Mouse (Mus musculus) T-helper 2 cell (primary cell): ENCODE data around the gene Clcnka.

Experiments used
- in situ Hi-C: fragments of 300-600 bp; cut with MboI, MseI; formaldehyde crosslinking; loops from one replicate; pipeline ENCODE4 v1.15.1; 2025; ENCODE audit warnings: high pct_unique_total_duplicates

Gene Clcnka

DNA sequence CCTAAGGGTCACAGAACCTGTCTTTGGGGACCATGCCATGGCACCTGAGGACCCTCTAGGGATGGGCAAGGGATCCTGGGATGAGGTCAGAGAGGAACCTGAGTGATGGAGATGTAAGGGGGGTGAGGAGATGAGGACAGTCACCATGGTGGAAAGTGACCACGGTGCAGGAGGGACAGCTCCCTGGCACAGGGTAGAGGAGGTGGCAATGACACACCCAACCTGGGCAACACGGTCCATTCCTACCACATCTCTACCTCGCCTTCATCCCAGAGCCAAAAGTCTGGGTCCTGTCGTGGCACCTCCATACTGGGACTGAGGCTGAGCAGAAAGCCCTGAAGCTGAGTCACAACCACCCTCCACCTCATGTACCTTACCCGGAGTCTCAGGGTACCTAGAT lies 24.3 kb upstream of the Clcnka start:
- in situ Hi-C loops, result loop anchor here (10.0 kb wide), 1 partner anchor 718 kb away; the partner anchor contains the start of gene Rcc2

DNA sequence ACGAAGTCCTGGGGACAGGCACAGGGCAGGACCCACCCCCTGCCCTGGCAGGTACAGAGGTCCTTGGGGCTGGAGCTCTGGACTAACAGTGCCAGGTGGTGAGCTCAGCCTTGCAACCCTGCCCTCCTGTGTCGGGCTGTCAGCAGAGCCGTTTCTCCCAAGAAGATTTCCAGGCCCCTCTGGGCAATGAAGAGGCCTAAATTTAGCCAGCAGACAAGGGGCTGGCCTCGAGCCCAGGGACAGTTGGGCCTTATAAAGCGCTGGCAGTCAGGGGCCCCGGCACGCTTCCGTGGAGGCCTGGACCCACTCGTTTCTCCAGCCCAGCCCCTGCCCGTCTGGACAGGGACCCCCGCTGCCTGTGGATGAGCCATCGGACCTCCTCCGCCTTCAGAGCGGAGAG lies 22.9 kb upstream of the Clcnka start:
- in situ Hi-C loops, result loop anchor here (10.0 kb wide), 1 partner anchor 717 kb away; the partner anchor contains the start of gene Rcc2

DNA sequence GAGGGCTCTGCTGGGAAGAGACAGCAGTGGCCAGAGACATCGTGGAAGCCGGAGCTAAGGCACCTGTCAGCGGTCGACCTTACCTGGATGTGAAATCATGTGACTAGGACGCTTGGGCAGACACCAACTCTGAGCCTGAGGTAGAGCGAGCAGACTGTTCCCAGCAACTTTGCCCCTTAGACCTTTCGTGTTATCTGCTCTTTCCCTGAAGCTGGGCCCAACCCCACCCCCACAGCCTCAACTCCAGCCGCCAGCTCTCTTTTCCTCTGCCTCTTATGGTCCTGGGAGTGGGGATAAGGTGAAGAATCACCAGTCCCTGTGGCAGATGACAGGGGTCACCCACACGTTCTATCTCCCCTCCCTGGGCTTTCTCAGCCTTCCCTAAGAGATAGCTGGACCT lies 22.4 kb upstream of the Clcnka start:
- in situ Hi-C loops, result loop anchor here (10.0 kb wide), 1 partner anchor 716 kb away; the partner anchor contains the start of gene Rcc2

DNA sequence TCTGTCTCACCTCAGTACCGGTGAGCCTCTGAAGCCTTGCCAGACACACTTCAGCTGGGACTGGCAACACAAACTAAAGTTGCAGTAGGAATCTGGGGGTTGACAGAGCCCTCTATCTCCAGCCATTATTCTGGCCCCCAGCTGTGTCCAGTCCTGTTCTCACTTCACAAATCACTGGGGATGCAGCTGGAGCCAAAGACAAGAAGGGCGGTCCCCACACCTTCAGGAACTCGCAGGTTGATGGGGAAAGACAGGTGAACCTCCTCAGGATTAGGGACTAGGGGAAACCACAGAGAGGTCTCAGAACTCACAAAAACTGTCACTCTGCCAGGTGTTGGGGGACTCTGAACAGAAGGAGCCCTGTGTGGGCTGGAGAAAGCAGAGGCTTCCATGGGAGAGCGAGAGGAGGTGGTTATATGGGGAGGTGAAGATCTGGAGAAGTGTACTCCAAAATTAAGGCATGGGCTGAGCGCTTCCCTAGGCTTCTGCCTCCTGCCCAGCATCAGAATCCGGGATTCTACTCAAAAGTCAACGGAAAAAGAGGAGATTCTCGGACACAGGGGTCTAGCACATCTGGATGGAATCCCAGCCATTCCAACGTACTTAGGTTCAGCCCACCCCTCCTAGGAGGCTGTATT lies 21.8 kb upstream of the Clcnka start, which contains the start of gene Hspb7:
TSS of gene Hspb7 (plus strand) at position 588 of the 638 bp plus-strand sequence.
- in situ Hi-C loops, result loop anchor here (10.0 kb wide), 1 partner anchor 716 kb away; the partner anchor contains the start of gene Rcc2

DNA sequence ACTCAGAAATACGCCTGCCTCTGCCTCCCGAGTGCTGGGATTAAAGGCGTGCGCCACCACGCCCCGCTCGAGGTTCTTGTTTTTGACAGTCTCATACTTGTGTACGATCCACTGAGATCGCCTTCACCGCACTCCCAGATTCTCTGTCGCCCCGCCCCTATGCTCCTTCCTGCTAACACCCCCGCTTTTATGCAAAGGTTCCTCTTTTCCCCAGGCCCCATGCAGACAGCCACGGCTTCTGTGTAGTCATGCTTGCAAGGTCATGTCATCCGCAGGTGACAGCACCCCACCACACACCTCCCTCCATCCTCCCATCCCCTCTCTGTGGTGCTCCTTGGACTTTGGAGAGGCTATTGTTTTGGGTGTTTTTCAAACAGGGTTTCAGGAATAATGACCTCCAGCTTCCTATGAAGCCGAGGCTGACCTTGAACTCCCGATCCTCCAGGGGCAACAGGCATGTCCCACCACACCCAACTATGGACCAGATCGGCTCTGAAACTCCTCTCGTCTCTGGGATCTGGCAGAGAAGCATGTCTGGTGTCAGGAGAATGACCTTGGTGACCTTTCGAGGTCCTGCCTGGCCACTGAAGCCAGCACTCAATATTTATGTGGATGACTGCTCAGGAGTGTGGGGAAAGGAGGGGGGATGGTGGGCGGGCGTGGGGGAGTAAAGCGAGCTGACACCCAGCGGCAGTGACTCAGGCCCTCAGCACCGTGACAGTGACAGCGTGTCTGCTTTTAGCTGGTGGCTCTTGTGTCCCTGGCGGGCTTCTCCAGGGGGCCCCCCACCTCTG lies 21.1 kb upstream of the Clcnka start:
- in situ Hi-C loops, result loop anchor here (10.0 kb wide), 2 partner anchors 525 to 715 kb away; partner anchors contain the start of gene Rcc2

DNA sequence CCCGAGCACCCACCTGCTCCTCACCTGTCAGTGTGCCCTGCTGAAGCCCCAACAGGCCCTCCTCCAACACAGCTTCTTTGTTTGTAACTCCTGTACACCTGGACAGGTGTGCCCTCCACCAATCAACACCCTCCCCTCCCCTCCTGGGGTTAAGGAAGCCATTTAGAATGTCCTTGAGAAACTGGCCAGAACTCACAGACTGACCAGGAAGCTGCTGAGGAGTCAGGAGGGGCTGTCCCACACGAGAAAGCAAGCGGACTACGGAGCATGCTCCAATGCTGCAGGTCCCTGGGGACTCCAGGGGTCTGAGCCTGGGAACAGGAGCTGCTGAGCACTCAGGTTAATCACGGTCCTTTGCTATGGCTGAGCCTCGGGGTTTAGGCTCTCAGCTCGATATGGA lies 17.4 kb upstream of the Clcnka start, which contains the start of gene Clcnkb:
TSS of gene Clcnkb (minus strand) at position 91 of the 400 bp plus-strand sequence.
- in situ Hi-C loops, result loop anchor here (10.0 kb wide), 1 partner anchor 529 kb away; no protein-coding TSS in a partner anchor

DNA sequence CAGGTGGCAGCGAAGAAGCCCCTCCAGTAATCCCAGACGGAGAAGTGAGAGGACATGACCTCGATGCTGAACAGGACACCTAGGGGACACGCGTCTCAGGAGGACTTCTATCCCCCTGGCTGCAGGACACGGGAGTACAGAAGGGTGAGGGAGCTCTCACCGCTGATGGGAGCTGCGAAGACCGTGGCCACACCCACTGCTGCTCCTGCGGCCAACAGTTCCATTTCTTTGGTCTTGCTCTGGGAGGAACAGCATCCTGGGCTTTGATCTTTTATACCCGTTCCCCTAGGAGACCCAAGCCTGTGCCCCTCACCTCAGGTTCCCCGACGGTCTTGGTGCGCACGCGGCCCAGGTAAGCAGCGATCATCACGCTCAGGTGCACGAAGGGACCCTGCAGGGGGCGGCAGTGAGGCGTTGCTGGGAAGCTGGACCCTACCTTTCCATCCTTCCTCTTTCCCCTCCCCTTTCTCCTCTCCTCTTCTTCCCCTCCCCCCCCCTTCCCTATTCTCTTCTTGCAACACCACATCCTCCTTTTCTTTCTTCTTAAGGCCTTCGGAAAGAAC lies 13.0 kb upstream of the Clcnka start:
- in situ Hi-C loops, result loop anchor here (5.0 to 10.0 kb wide), 2 partner anchors 36 to 533 kb away; no protein-coding TSS in a partner anchor

DNA sequence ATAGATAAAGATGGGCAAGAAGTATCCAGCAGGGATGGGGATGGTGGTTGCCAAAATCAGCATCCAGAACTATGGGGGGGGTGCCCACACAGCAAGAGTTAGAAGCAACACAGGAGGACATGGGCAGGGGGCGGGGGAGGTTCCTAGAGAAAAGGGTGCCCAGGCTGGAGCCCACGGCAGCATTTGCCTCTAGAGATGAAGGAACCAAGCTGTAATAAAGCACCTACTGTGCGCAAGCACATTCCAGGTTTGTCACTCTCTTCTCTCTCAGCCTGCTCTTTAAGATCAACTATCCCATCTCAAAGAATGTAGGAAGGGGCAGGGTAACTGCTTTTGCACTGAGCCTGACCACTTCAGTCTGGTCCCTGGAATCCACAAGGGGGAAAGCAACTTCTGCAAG lies 10.1 kb upstream of the Clcnka start:
- in situ Hi-C loops, result loop anchor here (5.0 to 10.0 kb wide), 2 partner anchors 76 to 159 kb away; no protein-coding TSS in a partner anchor

DNA sequence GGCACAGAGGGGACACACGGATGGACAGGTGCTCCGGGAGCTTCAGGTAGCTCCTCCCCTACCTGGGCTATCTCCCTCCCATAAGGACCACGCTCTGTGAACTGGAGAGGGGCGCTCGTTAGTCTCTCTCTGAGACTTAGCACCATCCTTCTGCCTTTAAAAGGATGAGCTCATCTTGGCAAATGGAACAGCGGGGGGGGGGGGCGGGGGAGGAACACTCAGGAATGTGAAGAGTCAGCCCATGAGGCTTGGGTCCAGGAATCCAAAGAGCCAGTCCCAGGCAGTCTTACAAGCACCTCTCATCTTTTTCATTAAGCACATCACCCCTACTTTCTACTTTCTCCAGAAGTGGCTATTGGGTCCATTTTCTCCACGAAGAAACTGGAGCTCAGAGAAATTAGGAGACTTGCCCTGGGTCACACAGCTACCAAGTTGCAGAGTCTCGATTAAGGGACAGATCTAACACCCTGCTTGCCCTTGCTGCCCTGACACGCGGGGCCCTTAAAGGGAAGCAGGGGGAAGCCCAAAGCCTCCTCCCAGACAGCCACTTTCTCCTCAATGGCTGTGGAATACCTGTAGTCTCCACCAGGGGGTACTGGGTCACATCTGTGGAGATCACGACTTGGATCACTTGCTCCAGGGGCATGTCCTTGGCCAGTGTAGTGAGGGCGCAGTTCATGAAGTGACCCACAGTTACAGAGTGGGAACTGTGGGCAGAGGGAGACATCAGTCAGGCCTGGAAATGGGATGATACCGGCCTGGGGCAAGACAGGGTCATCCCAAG lies 8.2 kb upstream of the Clcnka start:
- in situ Hi-C loops, result loop anchor here (5.0 to 10.0 kb wide), 2 partner anchors 78 to 161 kb away; no protein-coding TSS in a partner anchor

DNA sequence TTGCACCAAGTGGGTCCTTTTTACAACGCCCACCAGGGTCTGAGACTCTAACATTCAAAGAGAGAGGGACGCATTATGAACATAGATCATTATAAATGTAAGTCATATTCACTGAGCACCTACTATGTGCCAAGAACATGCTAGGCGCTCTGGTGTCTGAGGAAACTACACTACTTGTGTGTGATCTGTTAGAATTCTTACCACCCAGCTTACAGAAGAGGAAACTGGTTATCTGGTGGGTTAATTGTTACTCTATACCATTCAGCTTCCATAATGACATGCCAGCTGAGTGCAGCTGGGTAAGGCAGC lies 6.7 kb upstream of the Clcnka start:
- in situ Hi-C loops, result loop anchor here (5.0 to 10.0 kb wide), 2 partner anchors 80 to 162 kb away; no protein-coding TSS in a partner anchor

DNA sequence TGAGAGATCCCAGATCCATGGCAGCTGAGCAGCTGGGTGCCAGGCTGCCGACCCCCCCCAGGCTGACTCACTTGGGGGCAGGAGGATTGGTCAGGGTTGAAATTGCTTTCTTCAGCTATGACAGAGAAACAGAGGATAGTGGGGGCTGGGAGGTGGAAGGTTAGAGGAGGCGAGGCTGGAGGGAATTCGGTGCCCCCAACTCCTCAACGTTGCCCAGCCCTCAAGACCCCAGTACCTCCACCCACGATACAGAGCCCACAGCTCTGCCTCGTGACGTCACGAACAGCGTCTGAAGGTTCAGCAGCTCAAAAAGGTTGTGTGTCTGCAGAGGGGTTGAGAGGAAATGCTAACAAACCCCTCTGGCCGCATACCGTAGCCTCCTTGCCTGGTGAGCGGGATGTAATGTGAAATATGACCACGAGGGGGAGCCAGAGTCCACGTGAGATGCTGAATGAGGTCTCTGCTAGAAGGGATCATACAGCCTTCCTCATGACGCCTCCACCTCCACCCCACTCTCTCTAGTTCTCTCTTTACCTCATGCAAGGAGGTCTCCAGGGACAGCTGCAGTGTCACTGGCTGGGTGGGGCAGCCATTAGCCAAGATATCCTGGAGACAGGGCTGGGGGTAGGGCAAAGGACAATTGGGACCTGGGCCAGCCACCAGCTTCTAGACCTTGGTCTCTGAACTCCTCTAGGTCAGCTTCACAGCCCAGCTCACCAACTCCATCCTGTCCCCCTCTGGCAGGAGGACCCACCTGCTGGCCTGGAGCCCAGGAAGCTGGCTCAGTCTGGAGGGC lies 6.2 kb upstream of the Clcnka start:
- in situ Hi-C loops, result loop anchor here (5.0 to 10.0 kb wide), 2 partner anchors 80 to 163 kb away; no protein-coding TSS in a partner anchor

DNA sequence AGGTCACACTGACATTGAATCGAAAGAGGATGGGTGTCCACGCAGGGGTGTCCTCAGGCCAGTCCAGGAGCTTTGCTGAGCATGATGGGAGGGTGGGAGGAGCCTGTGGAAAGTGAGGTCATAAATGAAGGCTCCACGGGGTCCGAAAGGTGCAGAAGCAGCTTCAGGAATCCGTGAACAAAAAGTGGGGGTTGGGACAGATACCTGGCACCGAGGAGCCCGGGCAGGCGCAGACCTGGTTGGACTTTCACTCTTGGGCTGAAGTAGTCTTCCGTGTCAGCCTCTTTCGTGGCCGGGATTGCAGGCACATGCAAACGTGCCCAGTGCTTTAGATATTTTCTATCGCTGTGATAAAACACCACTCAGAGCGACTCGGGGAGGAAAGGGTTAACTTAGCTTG lies 1.6 kb upstream of the Clcnka start:
- in situ Hi-C loops, result loop anchor here (10.0 kb wide), 1 partner anchor 85 kb away; no protein-coding TSS in a partner anchor

DNA sequence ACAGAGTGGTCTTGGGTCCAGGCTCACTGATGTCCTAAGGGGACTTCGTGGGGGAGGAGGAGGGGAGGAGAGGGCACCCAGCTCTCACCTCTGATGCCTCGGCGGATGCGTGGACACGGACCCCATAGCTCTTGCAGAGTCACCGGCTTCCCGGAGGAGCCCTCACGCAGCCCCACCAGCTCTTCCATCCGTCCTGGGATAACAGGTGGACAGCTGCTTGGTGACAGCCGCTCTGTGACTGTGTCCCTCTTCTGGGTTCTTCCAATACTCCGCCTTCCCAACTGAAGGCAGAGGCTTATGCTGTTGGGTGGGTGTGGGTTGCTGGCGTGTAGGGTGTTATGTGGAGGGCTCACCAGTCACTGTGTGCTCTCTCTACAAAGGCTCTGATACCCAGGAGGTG lies 663 bp downstream of the Clcnka start:
- in situ Hi-C loops, result no loop called here

DNA sequence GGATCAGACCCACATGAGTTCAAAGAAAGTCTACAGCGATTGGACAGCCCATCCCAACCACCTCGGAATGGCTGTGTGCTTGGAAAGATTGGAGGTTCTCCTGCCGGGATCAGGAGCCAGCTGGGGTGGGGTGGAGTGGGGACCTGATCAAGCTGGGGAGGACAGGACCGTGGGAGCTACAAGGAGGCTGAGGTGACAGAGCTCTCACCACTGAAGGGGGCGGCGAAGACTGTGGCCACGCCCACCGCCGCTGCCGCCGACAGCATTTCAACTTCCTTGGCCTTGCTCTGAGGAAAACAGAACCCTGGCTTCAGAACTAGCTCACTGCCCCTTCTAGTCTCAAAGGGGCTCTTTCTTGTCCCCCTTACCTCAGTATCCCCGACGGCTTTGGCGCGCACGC lies 3.8 kb downstream of the Clcnka start:
- in situ Hi-C loops, result no loop called here

DNA sequence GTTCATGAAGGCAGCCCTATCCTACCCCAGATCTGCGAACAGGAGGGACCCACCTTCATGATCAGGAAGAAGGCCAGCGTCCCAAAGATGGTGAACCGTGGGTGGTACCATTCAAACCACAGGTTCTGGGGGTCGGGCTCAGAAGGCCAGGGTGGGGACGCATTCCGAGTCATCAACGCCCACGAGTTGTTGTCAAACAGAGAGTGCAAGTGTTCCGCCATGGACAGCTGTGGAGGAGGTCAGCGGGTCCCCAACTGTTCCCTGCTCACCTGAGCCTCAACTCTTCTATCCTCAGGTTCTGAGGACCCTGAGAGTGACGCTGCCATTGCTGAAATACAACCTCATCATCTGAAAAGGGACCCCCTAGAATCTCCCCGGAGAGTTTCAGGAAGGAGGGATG lies 7.2 kb downstream of the Clcnka start:
- in situ Hi-C loops, result no loop called here

DNA sequence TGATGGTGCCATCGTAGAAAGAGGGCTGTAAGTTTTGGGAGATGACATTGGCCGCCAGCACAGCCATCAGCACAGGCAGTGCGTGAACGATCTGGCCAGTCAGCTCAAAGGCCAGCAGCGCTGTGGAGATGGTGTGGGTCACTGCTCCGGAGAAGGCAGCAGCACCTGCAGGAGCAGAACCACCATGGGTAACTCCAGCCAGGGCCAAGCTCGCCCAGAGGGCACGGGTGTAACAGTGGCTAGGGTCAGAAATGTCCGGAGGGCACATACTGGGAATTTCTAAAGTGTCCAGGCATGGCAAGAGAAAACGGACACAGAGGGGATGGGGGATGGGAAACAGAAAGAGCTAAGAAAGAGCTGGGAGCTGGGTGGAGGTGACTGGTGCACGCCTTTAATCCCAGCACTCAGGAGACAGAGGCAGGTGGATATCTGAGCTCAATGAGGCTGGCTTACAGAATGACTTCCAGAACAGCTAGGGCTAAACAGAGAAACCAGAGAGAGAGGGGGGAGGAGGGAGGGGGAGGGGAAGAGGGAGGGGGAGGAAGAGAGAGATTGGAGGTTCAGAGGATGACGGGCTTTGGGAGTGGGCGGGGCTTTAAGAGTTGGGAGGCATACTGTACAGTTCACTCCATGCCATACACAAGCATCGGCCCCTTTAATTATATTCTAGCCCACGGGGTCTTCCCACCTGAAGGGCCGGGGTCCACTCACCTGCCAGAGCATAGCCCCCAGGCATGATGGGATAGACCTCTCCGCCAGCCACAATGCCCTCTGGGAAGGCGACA lies 9.0 kb downstream of the Clcnka start:
- in situ Hi-C loops, result no loop called here

DNA sequence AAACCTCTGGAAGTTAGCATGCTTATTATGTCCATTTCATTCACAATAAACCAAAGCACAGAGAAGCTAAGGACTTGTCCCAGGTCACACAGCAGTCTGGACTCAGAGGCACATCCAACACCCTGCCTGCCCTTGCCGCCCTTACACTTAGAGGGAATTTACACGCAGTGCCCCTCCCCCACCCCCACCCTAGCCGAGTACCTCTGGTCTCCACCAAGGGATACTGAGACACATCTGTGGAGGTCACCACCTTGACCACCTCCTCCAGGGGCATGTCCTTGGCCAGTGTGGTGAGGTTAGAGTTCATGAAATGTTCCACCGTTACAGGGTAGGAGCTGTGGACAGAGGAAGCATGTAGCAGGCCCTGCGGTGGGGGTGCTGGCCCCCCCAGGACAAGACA lies 10.6 kb downstream of the Clcnka start:
- in situ Hi-C loops, result no loop called here

DNA sequence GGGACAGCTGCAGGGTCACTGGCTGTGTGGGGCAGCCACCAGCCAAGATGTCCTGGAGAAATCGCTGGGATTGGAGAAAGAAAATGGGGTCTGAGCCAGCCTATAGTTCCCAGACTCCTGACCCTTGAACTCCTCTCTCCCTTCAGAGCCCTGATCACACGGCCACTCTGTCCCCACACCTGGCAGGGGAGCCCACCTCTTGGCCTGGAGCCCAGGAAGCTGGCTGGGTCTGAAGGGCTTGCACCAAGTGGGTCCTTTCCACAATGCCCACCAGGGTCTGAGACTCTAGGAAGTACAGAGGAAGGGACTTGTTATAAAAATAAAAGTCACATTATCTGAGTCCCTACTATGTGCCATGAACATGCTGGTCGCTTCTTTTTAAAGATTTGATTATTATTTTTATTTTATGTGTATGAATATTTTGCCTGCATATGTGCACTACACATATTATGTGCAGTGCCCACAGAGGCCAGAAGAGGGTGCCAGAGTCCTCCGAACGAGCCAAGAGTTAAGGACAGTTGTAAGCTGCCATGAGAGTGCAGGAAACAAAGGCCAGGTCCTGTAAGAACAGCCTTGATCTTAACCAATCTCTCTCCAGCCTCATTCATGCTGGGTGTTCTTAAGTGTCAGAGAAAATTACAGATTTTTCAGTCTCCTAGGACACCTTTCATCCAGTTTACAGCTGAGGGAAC lies 11.3 kb downstream of the Clcnka start:
- in situ Hi-C loops, result no loop called here

DNA sequence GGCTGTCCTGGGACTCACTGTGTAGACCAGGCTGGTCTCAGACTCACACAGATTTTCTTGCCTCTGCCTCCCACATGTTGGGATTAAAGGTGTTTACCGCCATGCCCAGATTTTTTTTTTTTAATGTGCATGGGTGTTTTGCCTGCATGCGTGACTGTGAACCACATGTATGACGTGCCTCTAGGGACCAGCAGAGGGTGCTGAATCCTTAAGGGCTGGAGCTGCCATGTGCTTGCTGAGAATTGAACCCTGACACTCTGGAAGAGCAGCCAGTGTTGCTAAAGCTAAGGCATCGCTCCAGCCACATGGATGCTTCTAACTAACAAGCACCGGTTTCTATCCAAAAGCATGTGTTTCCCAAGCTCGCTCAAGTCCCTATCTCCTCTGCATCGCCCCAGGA lies 12.4 kb downstream of the Clcnka start:
- in situ Hi-C loops, result no loop called here
